Mouse (Mus musculus): ENCODE data around the gene Adsl.

Gene Adsl

GRCm38 (mm10) chr15:81007339-81007738 is 59.0 kb downstream of the Adsl start:
- DNase-seq (ENCODE audit: low spot score in 2 of 2) = no peak

- DNase-seq (ENCODE audit: low spot score in 2 of 2) = no peak
Observed at GRCm38 (mm10) chr15:81007905-81008304, 59.6 kb downstream of the Adsl start.

GRCm38 (mm10) chr15:81008689-81009123 is 60.4 kb downstream of the Adsl start:
- DNase-seq (ENCODE audit: low spot score in 2 of 2) = no peak

- DNase-seq (ENCODE audit: low spot score in 2 of 2) = no peak
Observed at GRCm38 (mm10) chr15:81010114-81010513, 61.8 kb downstream of the Adsl start.

GRCm38 (mm10) chr15:81011523-81011922 is 63.2 kb downstream of the Adsl start:
- no peak for DNase-seq (ENCODE audit: low spot score in 2 of 2)

- DNase-seq (ENCODE audit: low spot score in 2 of 2) = no peak
Observed at GRCm38 (mm10) chr15:81012359-81012758, 64.1 kb downstream of the Adsl start.

GRCm38 (mm10) chr15:81013186-81013585 is 64.9 kb downstream of the Adsl start:
- DNase-seq (ENCODE audit: low spot score in 2 of 2) = no peak

- DNase-seq (ENCODE audit: low spot score in 2 of 2) = no peak
Observed at GRCm38 (mm10) chr15:81015068-81015744, 66.9 kb downstream of the Adsl start.

- no peak for DNase-seq (ENCODE audit: low spot score in 2 of 2)
Observed at GRCm38 (mm10) chr15:81016488-81016887, 68.2 kb downstream of the Adsl start.

- no peak for DNase-seq (ENCODE audit: low spot score in 2 of 2)
Observed at GRCm38 (mm10) chr15:81017308-81017707, 69.0 kb downstream of the Adsl start.
